Mouse (Mus musculus) stomach, postnatal 0 days (tissue): ENCODE measurements around the gene Ttll9.

Experiments used
- CTCF ChIP-seq: IDR thresholded peaks from 2 replicates; pipeline ENCODE4 v1.5.1; 2016; ENCODE audit warnings: antibody characterized with exemption, low read depth, mild to moderate bottlenecking, moderate library complexity
- EP300 ChIP-seq: optimal IDR thresholded peaks from 2 replicates; pipeline ENCODE3; 2016; ENCODE audit warnings: antibody characterized with exemption

- no peak for TF ChIP-seq CTCF
- TF ChIP-seq EP300 = no peak
Measured at GRCm38 (mm10) chr2:152928988-152929370, 33.3 kb upstream of the Ttll9 start.
